Mouse (Mus musculus) layer of hippocampus, adult 8-10 months (tissue): Measurements from ENCODE around the gene Olfr107. TPM values are rescaled to one million over a fixed set of nuclear protein-coding genes. Genes with fewer than 3 reads are reported as not detected.

ENCODE experiments used
- DNase-seq, 2 experiments: peaks; one replicate each; pipeline ENCODE4 v3.0.0; 2022; ENCODE audit warnings: low spot score in 2 of 2
- total RNA-seq, 4 experiments: library from RNA; stranded (reverse); gene quantifications; 2 replicates each; pipeline ENCODE4 v1.2.4; 2022

The Olfr107 gene
- total RNA-seq, result not detected

- DNase-seq, result no peak
Observed at GRCm38 (mm10) chr17:37398926-37399325, at the start of gene Olfr107. Gene Olfr107 (plus strand): TSS chr17:37399226.

GRCm38 (mm10) chr17:37359282-37359681, 39.7 kb upstream of the Olfr107 start, which contains the start of gene Olfr104-ps:
Gene Olfr104-ps (plus strand): TSS chr17:37359582.
- no peak for DNase-seq

GRCm38 (mm10) chr17:37378733-37379132, 20.3 kb upstream of the Olfr107 start, which contains the start of gene Olfr105-ps:
Gene Olfr105-ps (plus strand): TSS chr17:37379033.
- no peak for DNase-seq

GRCm38 (mm10) chr17:37390093-37390492, 8.9 kb upstream of the Olfr107 start, which contains the start of gene Olfr106-ps:
Gene Olfr106-ps (plus strand): TSS chr17:37390393.
- no peak for DNase-seq

GRCm38 (mm10) chr17:37413380-37413779, 14.4 kb downstream of the Olfr107 start:
- DNase-seq, result no peak

GRCm38 (mm10) chr17:37445180-37445579, 46.2 kb downstream of the Olfr107 start, which contains the start of gene Olfr108:
Gene Olfr108 (plus strand): TSS chr17:37445480.
- no peak for DNase-seq

Other genes with a start within 250 kb of the Olfr107 start
- not detected for gene Olfr93, start 237.7 kb upstream of the Olfr107 start, total RNA-seq
- not detected for gene Ubd, start 205.3 kb upstream of the Olfr107 start, total RNA-seq
- gene Olfr94, start 198.2 kb upstream of the Olfr107 start, total RNA-seq, result not detected
- not detected for gene Olfr95, start 186.1 kb upstream of the Olfr107 start, total RNA-seq
- gene Olfr96, start 179.1 kb upstream of the Olfr107 start, total RNA-seq, result not detected
- not detected for gene Olfr97, start 161.9 kb upstream of the Olfr107 start, total RNA-seq
- gene Olfr98, start 135.5 kb upstream of the Olfr107 start, total RNA-seq, result not detected
- gene H2-M3, start 129.0 kb upstream of the Olfr107 start, total RNA-seq, result 1 to 10 TPM; 2.4 to 6.3 (median 4.2) TPM
- not detected for gene Olfr99, start 115.8 kb upstream of the Olfr107 start, total RNA-seq
- not detected for gene Olfr101, start 94.9 kb upstream of the Olfr107 start, total RNA-seq
- gene Olfr102, start 82.2 kb upstream of the Olfr107 start, total RNA-seq, result not detected
- not detected for gene Olfr103, start 59.5 kb upstream of the Olfr107 start, total RNA-seq
- gene Olfr104-ps, start 39.6 kb upstream of the Olfr107 start, total RNA-seq, result not detected
- not detected for gene Olfr105-ps, start 20.2 kb upstream of the Olfr107 start, total RNA-seq
- not detected for gene Olfr106-ps, start 8.8 kb upstream of the Olfr107 start, total RNA-seq
- gene Olfr108, start 46.3 kb downstream of the Olfr107 start, total RNA-seq, result not detected
- not detected for gene Olfr109, start 59.7 kb downstream of the Olfr107 start, total RNA-seq
- not detected for gene H2-M2, start 84.3 kb downstream of the Olfr107 start, total RNA-seq
- gene Olfr110, start 93.2 kb downstream of the Olfr107 start, total RNA-seq, result 1 to 10 TPM in 2 of 4 experiments, not detected in 2; 1.8 to 2.5 TPM
- gene Olfr111, start 108.8 kb downstream of the Olfr107 start, total RNA-seq, result 1 to 10 TPM in 2 of 4 experiments, not detected in 2; 4.8 to 5.5 TPM
- not detected for gene Olfr112, start 170.2 kb downstream of the Olfr107 start, total RNA-seq
- gene Olfr113, start 178.4 kb downstream of the Olfr107 start, total RNA-seq, result not detected
- gene Olfr114, start 193.5 kb downstream of the Olfr107 start, total RNA-seq, result not detected
- not detected for gene Olfr115, start 227.9 kb downstream of the Olfr107 start, total RNA-seq
- not detected for gene Olfr116, start 228.0 kb downstream of the Olfr107 start, total RNA-seq